Mouse (Mus musculus) adrenal gland, postnatal 14 days (tissue): ENCODE results near the gene Cd52. TPM values are rescaled to one million over a fixed set of nuclear protein-coding genes. Genes with fewer than 3 reads are reported as not detected.
"Not testable (repeated sequence)": the region's sequence is repeated elsewhere in the genome, so short reads cannot be mapped to it uniquely, and the experiment has no call there.

Experiments used
- DNase-seq: peaks from one replicate; pipeline ENCODE4 v3.0.0; 2021; ENCODE audit warnings: mixed read lengths
- long read RNA-seq, 2 experiments: library from polyadenylated mRNA; stranded (forward); transcript quantifications; one replicate each; pipeline ENCODE4 v2.0.0; 2021
- total RNA-seq: library from RNA; stranded (reverse); gene quantifications from 2 replicates; pipeline ENCODE4 v1.2.3, GENCODE M21; 2021

Cd52 gene
- total RNA-seq: 9.3 and 78.8 TPM in 2 replicates
- long read RNA-seq, experiment 1, partial matches to known transcripts: 0 of 4 reads
- long read RNA-seq, experiment 1, other reads (novel, unspliced or antisense): 0 of 4 reads
- long read RNA-seq, experiment 2, partial matches to known transcripts: 0 of 2 reads
- long read RNA-seq, experiment 2, other reads (novel, unspliced or antisense): 0 of 2 reads

DNA sequence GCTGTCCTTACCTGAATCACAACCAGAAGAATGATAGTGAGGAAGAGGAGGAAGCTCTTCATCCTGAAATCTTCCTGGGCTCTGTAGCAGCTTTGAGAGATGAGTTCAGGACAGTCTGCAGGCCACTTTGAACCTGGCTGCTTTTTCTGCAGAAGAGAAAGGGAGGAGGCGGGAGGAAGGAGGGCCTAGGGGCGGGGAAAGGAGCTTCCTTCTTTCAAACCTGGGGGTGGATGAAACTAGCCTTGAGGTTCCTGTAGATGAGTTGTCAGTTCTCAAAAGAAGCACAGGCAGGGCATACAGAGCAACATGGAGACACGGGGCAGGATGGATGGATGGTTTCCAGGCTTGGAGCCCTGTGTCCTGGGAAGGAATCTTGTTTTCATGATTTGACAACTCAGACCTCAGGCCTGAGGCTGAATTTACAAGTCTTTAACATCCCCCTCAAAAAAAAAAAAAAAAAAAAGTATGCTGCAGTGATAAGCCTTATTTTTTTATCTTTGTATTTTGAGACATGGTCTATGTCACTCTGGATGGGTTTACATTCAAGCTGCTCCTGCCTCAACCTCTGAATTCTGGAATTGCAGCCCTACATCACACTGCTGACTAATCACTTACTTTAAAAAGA, at the start of gene Cd52:
Cd52 (minus strand) TSS at position 160 of the 625 bp plus-strand sequence.
- DNase-seq: peak; percentile 48

DNA sequence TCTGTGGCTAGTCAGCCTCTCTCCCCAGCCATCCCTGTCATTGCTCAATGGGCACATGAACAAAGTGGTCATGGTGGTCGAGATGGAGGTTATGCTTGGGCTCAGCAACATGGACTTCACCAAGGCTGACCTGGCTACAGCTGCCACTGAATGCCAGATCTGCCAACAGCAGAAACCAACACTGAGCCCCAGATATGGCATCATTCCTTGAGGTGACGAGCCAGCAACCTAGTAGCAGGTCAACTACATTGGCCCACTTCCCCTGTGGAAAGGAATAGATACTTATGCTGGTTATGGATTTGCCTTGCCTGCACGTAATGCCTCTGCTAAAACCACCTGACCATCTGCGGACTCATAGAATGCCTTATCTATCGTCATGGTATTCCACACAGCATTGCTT, 49.4 kb upstream of the Cd52 start:
- not testable (repeated sequence) for DNase-seq

DNA sequence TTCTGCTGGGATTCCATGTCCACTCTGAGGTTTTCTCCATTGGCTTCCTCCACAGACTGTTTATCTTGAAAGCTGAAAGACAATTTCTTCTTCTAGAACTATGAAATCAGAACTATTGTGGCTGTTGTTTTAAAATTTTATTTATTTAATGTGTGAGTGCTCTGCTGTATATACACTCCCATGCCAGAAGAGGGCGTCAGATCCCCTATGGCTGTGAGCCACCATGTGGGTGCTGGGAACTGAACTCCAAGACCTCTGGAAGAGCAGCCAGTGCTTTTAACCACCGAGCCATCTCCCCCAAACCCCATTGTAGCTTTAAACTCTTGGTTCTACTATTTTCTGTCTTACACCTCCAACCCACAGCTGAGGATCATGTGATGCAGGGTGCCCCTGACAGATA, 44.0 kb upstream of the Cd52 start:
- no peak for DNase-seq

DNA sequence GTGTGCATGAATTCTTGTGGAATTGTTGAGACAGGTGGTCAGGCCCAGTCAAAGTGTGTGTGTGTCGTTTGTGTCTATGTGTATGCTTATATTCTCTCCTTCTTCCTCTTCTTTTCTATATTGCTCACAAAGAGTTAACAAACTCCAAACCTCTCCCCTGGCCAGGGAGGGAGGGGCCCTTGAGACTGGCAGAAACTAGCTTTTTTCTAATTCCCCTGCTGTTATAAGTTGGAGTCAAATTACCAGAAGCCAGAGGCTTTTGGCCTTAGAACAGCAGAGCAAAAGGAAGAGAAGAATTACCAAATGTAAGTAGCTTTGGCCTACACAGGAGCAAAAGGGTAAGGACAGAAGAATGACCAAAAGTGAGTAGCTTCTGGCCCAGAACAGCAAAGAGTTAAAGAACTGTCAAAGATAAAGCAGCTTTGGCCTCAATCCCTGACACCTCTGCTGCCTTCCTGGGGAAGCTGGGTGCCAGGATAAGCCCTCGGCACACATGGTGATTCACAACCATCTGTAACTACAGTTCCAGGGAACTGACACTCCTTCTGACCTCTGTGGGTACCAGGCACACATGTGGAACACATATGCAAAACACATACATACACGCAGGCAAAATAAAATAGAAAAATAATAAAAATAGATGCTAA, 41.5 kb upstream of the Cd52 start:
- DNase-seq: no peak

DNA sequence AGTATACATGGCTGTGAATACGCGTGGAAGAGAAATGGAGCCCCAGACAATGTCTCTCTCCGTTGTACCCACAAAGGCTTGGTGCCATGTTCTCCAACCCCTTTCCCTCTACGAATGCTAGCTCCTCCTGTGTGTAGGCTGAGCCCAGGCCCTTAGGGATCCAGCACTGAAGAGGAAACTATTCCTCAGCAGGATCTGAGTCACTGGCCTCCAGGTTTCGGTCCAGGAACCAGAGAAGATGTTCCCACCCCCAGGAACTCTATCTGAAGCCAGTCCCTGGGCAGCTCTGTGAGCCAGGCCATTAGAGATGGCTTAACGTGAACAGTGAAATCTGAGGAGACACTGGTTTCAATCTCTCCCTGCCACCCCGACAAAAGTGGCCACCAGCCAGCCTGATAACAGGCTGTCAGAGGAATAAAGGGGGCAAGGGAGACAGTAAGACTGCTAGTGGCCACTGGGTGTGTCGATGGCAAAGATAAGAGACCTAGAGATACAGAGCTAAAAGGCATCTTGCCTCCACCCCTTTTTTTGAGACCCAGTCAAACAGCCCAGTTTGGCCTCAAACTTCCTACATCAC, 37.7 kb upstream of the Cd52 start:
- DNase-seq: no peak

DNA sequence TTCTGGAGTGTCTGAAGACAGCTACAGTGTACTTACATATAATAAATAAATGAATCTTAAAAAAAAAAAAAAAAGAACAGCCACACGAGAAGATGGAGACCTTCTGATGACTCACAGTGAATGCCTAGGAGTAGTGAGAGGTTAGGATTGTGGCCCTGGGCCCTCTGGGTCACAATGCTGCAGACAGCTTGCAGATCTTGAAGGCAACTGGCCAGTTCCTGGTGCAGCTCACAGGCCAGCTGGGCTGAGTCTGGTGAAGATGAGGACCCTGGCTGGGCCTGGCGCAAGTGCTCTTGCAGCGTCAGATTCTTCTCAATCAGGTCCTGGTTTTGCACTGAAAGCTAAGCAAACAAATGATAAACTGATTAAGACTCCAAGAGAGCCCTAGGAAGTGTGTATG, 37.2 kb upstream of the Cd52 start:
- DNase-seq: no peak

DNA sequence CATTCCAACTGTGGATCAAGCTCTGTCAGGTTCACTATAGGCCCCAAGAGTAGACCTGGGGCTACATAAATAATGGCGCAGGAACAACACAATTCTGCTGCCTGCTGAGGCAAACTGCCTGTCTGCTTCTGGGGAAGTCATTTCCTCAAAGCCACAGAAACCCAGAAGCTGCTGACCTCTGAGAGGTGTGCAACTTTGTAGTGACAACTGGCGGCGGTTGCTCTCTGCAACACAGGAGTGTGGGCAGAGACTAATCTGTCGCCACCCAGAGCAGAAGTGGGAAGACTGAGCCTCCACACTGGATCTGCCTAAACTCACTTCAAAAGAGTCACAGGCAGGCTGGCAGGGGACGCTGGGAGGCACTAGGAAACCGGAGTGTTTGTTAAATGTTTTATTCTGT, 34.6 kb upstream of the Cd52 start:
- no peak for DNase-seq

DNA sequence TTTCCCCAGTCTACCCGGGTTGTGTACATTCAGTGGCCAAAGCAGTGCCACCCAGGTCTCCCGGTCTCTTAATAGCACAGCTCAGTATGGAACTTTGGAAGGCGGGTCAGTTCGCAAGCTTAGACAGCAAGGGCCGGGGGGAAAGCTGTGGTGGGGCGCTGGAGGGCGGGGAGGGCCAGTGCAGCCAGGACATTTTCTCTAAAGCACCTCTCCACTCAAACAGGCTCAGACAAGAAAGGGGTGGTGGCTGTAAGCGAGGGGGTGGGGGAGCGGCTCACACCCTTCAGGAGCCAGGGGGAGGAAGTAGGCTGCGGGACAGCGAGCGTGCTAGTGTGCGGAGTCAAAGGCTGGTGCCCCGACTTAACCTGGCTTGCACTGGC, 34.1 kb upstream of the Cd52 start:
- peak; percentile 58 for DNase-seq

DNA sequence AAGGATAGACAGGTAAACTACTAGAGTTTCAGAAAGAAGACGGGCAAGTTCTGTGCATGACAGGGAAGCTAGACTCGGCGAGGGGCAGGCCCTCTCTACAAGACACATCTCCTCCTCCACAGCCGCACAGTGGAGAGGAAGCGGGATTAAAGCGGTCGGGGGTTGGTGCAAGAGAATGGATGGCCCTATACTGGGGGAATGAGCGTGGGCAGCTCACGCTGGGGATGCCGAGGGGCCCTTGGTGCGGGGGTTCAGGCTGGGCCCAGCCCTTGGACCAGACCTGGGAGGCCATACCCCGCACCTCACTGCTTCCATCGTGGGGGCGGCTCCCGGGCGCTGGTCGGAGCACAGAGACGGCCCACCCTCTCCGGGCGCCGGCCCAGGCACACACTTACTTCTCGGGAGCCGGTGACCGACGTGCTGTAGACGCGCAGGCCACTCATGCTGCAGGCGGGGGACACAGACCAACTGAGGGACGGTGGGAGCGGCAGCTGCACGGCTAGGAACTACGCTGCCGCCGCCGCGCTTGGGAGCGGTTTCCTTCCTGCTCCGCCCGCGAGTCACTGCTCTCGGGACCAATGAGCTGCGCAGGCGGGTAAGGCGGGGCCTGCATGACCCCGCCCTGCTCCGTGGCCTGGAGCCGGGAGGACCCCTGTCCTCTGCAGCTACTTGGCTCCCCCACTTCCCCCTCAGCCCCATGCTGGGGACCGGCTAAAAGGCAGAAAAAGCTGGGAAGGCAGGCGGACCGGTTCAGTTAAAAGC, 33.5 kb upstream of the Cd52 start, which contains the start of gene Sh3bgrl3:
Sh3bgrl3 (minus strand) TSS at position 569 of the 762 bp plus-strand sequence.
- DNase-seq: peak; percentile 93

DNA sequence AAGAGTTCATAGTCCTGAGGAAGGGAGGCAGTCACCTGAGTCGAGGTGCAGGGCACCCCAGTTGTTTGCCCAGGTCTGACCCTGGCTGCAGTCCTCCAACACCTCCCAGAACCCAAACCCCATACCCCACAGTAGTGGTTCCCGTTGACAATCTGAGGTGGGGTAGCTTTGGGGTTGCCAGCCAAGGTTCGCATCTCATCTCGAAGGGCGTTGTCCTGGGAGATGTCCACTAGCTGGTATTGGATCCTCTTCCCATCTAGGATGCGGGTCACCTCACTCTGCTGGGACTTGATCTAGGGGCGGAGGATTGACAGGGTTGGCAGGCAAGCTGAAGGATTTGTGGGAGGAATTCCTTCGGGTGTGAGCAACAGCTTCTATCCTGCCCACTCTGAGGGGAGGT, 32.9 kb upstream of the Cd52 start:
- DNase-seq: no peak

DNA sequence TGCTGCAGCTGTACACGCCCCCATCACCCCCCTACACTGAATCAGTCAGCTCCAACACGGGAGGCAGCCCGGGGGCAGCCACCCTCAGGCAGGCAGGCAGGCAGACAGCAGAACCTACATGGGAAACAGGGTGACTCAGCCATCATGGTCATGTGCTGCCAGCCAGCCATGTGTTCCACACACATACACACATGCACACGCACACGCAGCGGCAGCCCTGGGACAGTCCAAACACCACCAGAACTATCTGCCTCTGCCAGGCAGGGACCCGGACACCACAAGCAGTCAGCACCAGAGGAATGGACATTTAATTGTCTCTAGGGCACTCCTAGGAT, 32.2 kb upstream of the Cd52 start:
- DNase-seq: no peak

DNA sequence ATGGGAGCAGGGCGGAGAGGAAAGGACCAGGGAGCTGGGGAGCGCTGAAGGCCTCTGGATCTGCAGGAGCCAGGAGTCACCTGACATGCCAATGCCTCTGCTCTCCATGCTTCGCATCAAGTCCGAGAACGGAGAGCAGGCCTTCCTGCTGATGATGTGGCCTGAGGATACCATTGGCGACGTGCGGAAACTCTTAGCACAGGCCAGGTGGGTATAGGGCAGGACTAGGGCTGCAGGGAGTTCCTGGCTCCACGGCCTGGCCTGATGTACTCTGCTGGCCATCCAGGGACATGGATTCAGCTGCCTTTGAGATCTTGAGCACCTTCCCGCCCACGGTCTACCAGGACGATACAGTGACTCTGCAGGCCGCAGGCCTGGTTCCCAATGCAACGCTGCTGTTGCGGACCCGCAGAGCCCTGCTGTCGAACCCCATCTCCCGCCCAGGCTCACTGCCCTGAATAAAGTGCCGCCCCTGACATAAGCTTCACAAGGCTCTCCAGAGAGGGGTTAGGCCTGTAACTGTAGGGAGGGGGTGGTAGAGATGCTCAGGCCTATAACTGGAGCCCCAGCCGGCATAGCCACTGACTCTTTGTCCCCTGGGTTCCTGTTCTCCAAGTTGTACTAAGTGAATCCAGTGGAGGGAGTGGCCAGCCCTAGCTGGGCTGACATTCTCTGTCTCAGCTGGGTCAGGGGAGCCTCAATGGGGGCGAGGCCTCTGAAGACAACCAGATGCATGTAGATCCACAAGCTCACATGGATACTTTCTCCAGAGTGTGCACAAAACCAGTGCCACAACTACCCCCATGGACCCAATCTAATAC, 31.6 kb upstream of the Cd52 start:
- DNase-seq: no peak

DNA sequence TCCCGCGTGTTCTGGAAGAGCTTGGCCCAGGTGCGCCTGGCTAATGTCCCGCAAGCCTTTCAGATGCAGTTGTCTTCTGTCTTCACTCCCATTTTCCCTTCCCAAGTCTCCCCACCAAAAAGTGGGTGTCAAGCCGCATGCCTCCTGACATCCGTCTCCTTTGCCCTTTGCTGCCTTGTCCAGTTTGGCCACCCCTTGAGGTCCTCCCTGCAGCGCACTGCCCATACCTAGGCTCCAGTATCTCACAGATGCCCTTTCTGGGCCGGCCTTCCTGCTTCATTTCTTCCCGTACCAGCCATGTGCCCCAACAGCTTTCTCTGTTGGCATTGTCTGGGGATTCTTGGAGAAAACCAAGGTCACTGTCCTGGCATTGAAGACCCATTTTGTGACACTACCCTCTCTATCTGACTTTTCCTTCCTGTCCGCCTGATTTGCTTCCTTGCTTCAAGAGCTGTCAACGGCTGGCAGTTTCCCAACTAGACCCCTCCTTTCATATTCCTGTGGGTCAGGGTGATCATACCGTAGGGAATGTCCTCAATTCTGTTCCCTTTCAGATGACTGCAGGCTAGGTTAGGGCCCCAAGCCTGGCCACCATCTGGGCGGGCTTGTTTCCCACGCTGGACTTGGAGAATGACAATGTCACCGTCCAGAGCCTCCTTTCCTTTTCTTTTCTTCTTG, 30.6 kb upstream of the Cd52 start:
- peak; percentile 34 for DNase-seq

DNA sequence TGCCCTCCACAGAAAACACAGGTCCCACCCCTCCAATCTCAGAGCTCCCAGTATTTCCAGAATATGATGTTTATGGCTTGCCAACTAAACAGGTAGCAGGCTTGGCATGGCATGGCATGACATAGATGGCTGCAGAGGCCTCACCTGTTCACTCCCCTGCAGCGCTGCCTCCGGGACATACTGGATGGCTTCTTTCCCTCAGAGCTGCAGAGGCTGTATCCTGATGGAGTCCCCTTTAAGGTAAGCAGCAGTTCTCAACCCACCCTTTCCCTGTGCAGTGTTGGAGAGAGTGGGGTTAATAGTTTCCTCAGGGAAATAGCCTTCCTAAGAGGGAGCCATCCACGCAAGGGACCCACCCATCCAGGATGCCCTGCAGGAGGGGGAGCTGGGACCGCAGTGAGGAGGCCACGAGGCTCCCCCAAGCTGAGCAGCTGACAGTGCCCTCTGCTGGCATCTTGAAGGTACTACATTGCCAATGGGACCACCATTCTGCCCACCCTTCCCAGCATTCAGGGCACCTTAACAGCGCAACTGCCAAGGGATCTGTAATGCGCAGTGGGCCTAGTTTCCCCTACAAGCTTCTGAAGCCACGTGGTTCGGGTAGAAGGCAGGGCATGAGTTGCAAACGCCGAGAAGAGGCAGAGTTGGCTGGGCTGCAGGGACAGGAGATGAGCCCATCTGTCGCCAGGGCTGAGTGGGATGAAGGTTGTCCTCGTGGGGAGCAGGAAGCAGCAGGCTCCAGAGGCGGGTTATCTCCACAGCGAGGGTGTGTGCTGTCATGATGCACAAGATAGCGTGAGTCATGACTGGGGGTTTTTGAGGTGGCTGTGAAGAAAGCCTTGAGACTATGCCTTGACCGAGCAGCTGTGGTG, 29.0 kb upstream of the Cd52 start:
- DNase-seq: peak; percentile 85

DNA sequence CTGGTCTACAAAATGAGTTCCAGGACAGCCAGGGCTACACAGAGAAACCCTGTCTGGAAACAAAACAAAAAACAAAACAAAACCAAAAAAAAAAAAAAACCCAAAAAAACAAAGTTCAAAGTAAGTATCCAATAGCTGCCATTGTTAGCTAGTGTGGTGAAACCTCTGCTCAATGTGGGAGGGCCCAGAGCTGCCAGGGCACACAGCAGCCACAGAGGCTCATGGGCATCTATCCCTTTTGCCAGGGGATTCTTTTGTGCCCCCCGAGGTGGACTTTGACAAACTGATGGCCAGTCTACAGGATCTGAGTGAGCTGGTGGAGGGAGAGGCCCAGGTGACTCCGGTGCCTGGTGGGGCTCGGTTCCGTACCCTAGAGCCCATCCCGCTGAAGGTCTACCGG, 28.3 kb upstream of the Cd52 start:
- no peak for DNase-seq

DNA sequence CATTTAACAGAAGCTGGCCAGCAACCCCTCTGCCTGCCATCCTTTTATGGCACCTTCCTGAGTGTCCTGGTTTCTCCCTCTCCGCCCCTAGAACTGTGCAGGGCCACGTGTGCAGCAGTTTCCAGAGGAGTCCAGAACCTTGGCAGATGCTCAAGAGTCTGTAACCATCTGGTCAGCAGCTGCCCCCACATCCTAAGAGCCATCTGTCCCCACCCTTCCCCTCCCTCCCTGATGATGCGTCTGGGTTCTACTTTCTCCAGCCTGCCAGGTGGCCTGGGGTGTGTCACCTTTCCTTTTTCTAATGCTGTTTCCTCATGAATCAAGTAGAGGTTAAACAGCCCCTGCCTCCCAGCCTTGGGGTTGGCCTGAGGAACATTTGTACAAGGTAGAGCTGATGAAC, 27.4 kb upstream of the Cd52 start:
- no peak for DNase-seq

DNA sequence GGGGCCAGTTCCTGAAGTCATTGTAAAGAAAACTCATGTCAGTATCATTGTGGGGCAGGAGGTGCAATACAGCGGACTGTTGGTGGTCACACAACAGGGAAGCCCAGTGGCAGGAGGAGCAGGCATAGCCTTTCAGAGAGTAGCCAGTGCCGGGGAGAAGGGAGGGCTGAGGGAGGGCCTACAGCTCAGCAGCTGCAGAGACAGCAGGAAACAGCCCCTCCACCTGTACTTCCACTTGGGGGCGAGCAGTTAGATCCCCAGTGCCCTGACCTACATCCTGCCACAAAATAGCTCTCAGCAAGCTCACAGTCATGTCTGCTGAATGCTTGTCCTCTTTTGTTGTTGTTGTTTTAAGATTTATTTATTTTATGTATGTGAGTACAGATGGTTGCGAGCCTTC, 26.7 kb upstream of the Cd52 start:
- DNase-seq: no peak

DNA sequence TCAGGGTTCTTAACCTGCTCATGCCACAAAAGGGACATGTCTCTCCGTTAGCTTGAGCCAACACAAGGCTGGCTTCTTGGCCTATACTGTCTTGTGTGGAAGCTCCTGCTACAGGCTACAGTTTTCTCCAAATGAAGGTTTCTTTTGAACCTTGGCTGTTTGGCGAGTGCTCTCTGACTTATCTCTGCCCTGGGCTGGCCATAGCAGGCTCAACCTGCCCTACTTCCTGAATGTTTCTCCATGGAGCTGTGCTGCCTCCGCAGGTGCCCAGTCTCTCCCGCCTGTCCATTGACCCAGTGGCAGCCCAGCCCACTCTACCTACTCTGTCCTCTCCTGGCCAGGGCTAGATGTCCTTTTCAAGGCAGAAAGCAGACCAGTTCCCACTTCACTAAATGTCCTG, 26.0 kb upstream of the Cd52 start:
- DNase-seq: no peak

DNA sequence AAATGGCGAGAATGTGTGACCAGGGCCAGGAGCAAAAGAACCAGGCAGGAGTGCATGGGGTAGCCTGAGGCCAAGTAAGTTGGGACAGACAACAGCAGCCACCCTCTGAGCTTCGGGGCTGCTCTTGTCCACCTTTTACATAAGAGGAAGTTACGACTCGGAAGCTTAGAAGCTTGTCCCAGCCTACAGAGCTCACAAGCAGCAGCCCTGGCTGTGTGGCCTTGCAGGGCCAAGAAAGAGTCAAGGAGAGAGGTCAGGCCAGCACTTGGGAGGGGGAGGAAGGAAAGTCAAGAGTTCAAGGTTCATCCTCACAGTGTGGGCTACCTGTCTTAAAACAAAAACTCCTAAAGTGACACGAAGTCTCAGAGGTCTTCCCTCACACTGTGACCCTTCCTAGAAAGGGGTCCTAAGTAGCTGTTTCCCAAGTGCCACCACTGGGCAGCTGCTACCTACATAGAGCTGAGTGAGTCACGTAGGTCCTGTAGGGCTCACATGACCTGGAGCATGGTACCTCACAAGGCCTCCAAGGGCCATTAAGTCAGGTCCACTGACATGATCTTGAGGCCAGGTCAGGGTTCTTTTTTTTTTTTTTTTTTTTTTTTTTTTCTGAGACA, 25.4 kb upstream of the Cd52 start:
- no peak for DNase-seq

DNA sequence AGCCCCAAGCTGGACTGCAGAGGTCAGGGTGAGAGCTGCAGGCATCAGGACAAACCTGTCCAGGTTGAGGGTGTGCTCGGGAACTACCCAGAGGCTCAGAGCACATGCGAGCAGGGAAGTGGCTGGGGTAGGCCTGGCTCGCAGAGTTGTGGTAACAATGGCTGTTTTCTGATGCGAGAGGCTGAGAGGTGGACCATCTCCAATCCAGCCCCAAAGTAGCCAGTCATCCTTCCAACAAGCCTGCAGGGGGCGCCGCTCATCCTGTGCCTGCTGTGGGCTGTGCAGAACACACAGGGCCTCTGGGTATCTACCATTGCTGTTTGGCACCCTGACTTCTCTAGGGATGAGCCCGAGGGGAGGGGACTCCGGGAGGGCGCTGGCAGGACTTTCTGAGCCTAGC, 24.8 kb upstream of the Cd52 start:
- no peak for DNase-seq
